In genomic region chr2:170221994-170222535, GRCm38 (mm10) we compare ENCODE assay signal across 8 mouse cellular contexts.
DNase-seq lines count a peak whose midpoint lies in the region; ATAC-seq and TF ChIP-seq lines count a peak whose summit lies in the region.

No protein-coding gene starts in this region.

- no peaks in the 10 kb centered on the region for H3K79me2 ChIP-seq in myocyte (ENCODE audit: control insufficient read depth, insufficient read depth)

- peaks cover 16% of the 10 kb centered on the region; the same call in 1 of the 2 replicates for H3K4me1 ChIP-seq in kidney, postnatal 0 days (replicated peaks; ENCODE audit: insufficient read depth, low read length)
- H3K4me1 ChIP-seq in embryonic facial prominence, embryonic 11.5 days (ENCODE audit: control insufficient read depth, insufficient read depth, low read length) = peaks cover 10% of the 10 kb centered on the region

- no peak overlapping the region for H3K27ac ChIP-seq in kidney, postnatal 0 days
- H3K27ac ChIP-seq in embryonic facial prominence, embryonic 11.5 days (replicated peaks; ENCODE audit: low read depth, low read length) = no peak overlapping the region

- H3K4me3 ChIP-seq in kidney, postnatal 0 days (replicated peaks; ENCODE audit: low read depth, low read length) = no peak overlapping the region
- H3K4me3 ChIP-seq in embryonic facial prominence, embryonic 11.5 days (ENCODE audit: low read depth, low read length) = no peak overlapping the region
- H3K4me3 ChIP-seq in myocyte = no peak overlapping the region

- no peak for TF ChIP-seq POLR2A in myocyte (IDR thresholded peaks at IDR 0.05; ENCODE audit: insufficient read length, low read depth)

- H3K9me3 ChIP-seq in kidney, postnatal 0 days (replicated peaks; ENCODE audit: low read length) = no peaks in the 10 kb centered on the region
- H3K9me3 ChIP-seq in embryonic facial prominence, embryonic 11.5 days (replicated peaks; ENCODE audit: control insufficient read depth, low read length) = no peaks in the 10 kb centered on the region

- H3K36me3 ChIP-seq in kidney, postnatal 0 days (ENCODE audit: insufficient read depth, low read length) = no peaks in the 10 kb centered on the region
- no peaks in the 10 kb centered on the region for H3K36me3 ChIP-seq in embryonic facial prominence, embryonic 11.5 days (replicated peaks; ENCODE audit: control insufficient read depth, insufficient read depth, low read depth, low read length)
- no peaks in the 10 kb centered on the region for H3K36me3 ChIP-seq in myocyte (ENCODE audit: control insufficient read depth, insufficient read depth)

- no peak overlapping the region for H3ac ChIP-seq in myocyte (ENCODE audit: control insufficient read depth, insufficient read length)

- peak overlapping the region; percentile 29; the same call in 1 of the 2 replicates for H3K4me2 ChIP-seq in kidney, postnatal 0 days (ENCODE audit: low read length)
- peak overlapping the region; percentile 6 for H3K4me2 ChIP-seq in embryonic facial prominence, embryonic 11.5 days (ENCODE audit: low read depth, low read length)
- H3K4me2 ChIP-seq in myocyte (ENCODE audit: low read depth) = peak overlapping the region; percentile 35

- H3K9ac ChIP-seq in kidney, postnatal 0 days (ENCODE audit: low read depth, low read length) = no peak overlapping the region
- peak overlapping the region; percentile 32 for H3K9ac ChIP-seq in embryonic facial prominence, embryonic 11.5 days (replicated peaks; ENCODE audit: low read length)

- ATAC-seq in kidney, postnatal 0 days (replicated peaks; ENCODE audit: low FRiP score, low read depth) = no peak
- no peak for ATAC-seq in embryonic facial prominence, embryonic 11.5 days (replicated peaks; ENCODE audit: insufficient number of reproducible peaks, low FRiP score, low TSS enrichment, low read depth)
- ATAC-seq in inflammation-experienced regulatory T-cells, adult 6 months = peak; percentile 24

- H3K27me3 ChIP-seq in kidney, postnatal 0 days (ENCODE audit: insufficient read depth, low read length) = no peaks in the 10 kb centered on the region
- H3K27me3 ChIP-seq in embryonic facial prominence, embryonic 11.5 days (ENCODE audit: control insufficient read depth, insufficient read depth, low read length) = no peaks in the 10 kb centered on the region
- H3K27me3 ChIP-seq in myocyte (ENCODE audit: control insufficient read depth, insufficient read depth, insufficient read length) = no peaks in the 10 kb centered on the region

- 19% methylated on average over 13 of the region's 13 CpGs for WGBS in kidney, postnatal 0 days
- WGBS in embryonic facial prominence, embryonic 11.5 days = 7% methylated on average over 13 of the region's 13 CpGs

- DNase-seq in kidney, postnatal 0 days (ENCODE audit: low spot score) = peak; percentile 34
- DNase-seq in kidney, postnatal 36 days = no peak
- DNase-seq in embryonic facial prominence, embryonic 11.5 days (ENCODE audit: low spot score) = no peak
- no peak for DNase-seq in cerebellum, adult 11-12 months
- no peak for DNase-seq in urinary bladder, postnatal 10 days (ENCODE audit: low spot score)
- DNase-seq in left cerebral cortex, adult 8-10 months (ENCODE audit: low spot score in 2 of 2) = no peak

- no peak for TF ChIP-seq CTCF in kidney, postnatal 0 days (IDR thresholded peaks at IDR 0.05; ENCODE audit: low read depth)

TF ChIP-seq in myocyte, 11 proteins besides CTCF, POLR2A, EP300 and RAD21:
- TF ChIP-seq TCF3 (IDR thresholded peaks at IDR 0.05; ENCODE audit: insufficient read length, low read depth) = no peak
- no peak for TF ChIP-seq TCF12 (IDR thresholded peaks at IDR 0.05; ENCODE audit: insufficient read depth, poor library complexity, severe bottlenecking)
- TF ChIP-seq E2F4 (IDR thresholded peaks at IDR 0.05; ENCODE audit: insufficient read depth) = no peak
- no peak for TF ChIP-seq MAX (IDR thresholded peaks at IDR 0.05; ENCODE audit: low read depth)
- no peak for TF ChIP-seq SRF (IDR thresholded peaks at IDR 0.05; ENCODE audit: control insufficient read depth, insufficient read length, low read depth)
- no peak for TF ChIP-seq CEBPB (IDR thresholded peaks at IDR 0.05; ENCODE audit: insufficient read depth, poor library complexity, severe bottlenecking)
- TF ChIP-seq MYOG (IDR thresholded peaks at IDR 0.05; ENCODE audit: control insufficient read depth in 1 of 3, insufficient read depth in 1 of 3, insufficient read length in 2 of 3, low read depth in 2 of 3) = no peak
- TF ChIP-seq REST (IDR thresholded peaks at IDR 0.05; ENCODE audit: insufficient read depth, insufficient read length) = no peak
- no peak for TF ChIP-seq USF1 (IDR thresholded peaks at IDR 0.05; ENCODE audit: low read depth)
- no peak for TF ChIP-seq MYOD1 (IDR thresholded peaks at IDR 0.05; ENCODE audit: control insufficient read depth in 1 of 3, insufficient read length in 2 of 3, low read depth in 2 of 3)
- TF ChIP-seq POLR2AphosphoS2 (IDR thresholded peaks at IDR 0.05; ENCODE audit: insufficient read length, low read depth) = no peak
TF ChIP-seq in myocyte: peak in this region for 0.
